Mouse (Mus musculus): ENCODE results near the gene 4930505A04Rik. TPM values are rescaled to one million over a fixed set of nuclear protein-coding genes. Genes with fewer than 3 reads are reported as not detected.

The 4930505A04Rik gene
- polyA plus RNA-seq (2014; fragmentation: Illumina TruSeq; extraction: RNeasy Lipid Tissue Mini Kit (QIAGEN cat#74804)) = 2.3 TPM

DNA sequence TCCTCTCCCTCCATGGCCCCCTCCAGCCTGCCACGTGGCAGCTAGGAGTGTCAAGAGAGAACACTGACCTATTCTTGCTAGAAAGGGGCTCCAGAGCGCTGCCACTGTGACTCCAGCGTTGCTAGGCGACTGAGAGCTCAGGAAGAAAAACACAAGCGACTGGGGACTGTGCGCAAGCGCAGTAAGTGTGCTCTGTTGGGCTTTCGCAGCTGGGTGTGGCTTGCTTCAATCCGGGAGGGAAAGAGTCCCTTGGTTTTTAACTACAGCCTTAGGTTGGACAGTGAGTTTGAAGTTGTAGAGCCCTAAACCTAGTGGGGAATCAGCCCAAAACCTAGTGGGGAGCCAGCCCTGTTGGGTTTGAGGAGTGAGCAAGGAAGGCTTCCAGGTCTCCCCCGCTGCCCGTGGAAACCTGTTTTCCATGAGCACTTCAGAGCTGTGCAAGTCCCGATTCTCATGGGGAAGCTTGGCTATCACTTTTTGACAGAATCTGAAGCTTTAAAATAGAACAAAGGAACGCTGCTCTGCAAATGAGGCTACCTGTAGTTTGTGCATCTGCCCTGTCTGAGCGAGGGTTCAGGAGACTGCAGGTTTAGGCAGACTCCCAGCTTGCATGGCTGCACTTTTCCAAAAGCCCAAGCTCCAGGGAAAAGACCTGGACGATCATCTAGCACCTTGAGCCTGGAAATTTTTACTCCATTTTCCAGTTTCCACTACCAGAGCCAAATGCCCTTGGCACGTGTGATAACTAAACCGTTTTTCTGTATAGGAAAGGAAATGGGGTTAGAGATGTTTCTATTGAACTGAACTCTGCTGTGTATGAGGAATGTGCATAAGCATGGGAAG lies at the start of gene 4930505A04Rik:
4930505A04Rik (minus strand) TSS at position 77 of the 843 bp plus-strand sequence.

Other genes starting within 250 kb of the 4930505A04Rik start
- gene Sptbn1, start 203.7 kb downstream of the 4930505A04Rik start, polyA plus RNA-seq (2014; fragmentation: Illumina TruSeq; extraction: RNeasy Lipid Tissue Mini Kit (QIAGEN cat#74804)) = 278 TPM
- 16.6 TPM for gene Acyp2, start 177.8 kb upstream of the 4930505A04Rik start, polyA plus RNA-seq (2014; fragmentation: Illumina TruSeq; extraction: RNeasy Lipid Tissue Mini Kit (QIAGEN cat#74804))

All from ovary, adult 10 weeks (tissue).